Mouse (Mus musculus): Measurements from ENCODE around the gene Slit3. TPM values are rescaled to one million over a fixed set of nuclear protein-coding genes. Genes with fewer than 3 reads are reported as not detected.

The Slit3 gene
- total RNA-seq, 2 experiments from 2014 or later: 9.5 to 13.2 TPM

Small RNAs within 50 kb of the gene (microRNA-seq; reads per million reads assigned to microRNA genes)
- 2.9 to 4.8 reads per million in 2 experiments for gene Mir218-2 (ENCODE audit: borderline replicate concordance in 2 of 2)
